Mouse (Mus musculus): ENCODE data around the gene Kctd21.

GRCm38 (mm10) chr7:97338593-97338992 is 6.5 kb downstream of the Kctd21 start:
- no peak for TF ChIP-seq POLR2A (IDR thresholded peaks at IDR 0.05; ENCODE audit: insufficient read depth, low read length)
- no peak for TF ChIP-seq CTCF (IDR thresholded peaks at IDR 0.05; ENCODE audit: low read depth, low read length)
